Mouse (Mus musculus): ENCODE measurements around the gene Ubxn6.

The Ubxn6 gene

GRCm38 (mm10) chr17:56024931-56025330, 49.9 kb downstream of the Ubxn6 start:
- no peak for DNase-seq (ENCODE audit: low read depth, low spot score)

GRCm38 (mm10) chr17:56024476-56024875, 50.4 kb downstream of the Ubxn6 start:
- DNase-seq (ENCODE audit: low read depth, low spot score): no peak

GRCm38 (mm10) chr17:56023386-56023785, 51.4 kb downstream of the Ubxn6 start:
- DNase-seq (ENCODE audit: low read depth, low spot score): no peak

GRCm38 (mm10) chr17:56022989-56023290, 51.9 kb downstream of the Ubxn6 start:
- DNase-seq (ENCODE audit: low read depth, low spot score): no peak

GRCm38 (mm10) chr17:56022131-56022988, 52.5 kb downstream of the Ubxn6 start:
- no peak for DNase-seq (ENCODE audit: low read depth, low spot score)

GRCm38 (mm10) chr17:56021161-56021910, 53.5 kb downstream of the Ubxn6 start:
- no peak for DNase-seq (ENCODE audit: low read depth, low spot score)

GRCm38 (mm10) chr17:56020400-56021084, 54.3 kb downstream of the Ubxn6 start:
- DNase-seq (ENCODE audit: low read depth, low spot score): no peak

GRCm38 (mm10) chr17:56018347-56019131, 56.3 kb downstream of the Ubxn6 start:
- DNase-seq (ENCODE audit: low read depth, low spot score): peak; percentile 81

GRCm38 (mm10) chr17:56017848-56018247, 57.0 kb downstream of the Ubxn6 start:
- DNase-seq (ENCODE audit: low read depth, low spot score): no peak
